Mouse (Mus musculus) spleen, adult 2 months (tissue): ENCODE data around the gene Atraid.

ENCODE experiments used
- CTCF ChIP-seq: fragments of 200-500 bp; IDR thresholded peaks from 2 replicates; pipeline ENCODE4 v1.5.1; 2011; ENCODE audit warnings: mild to moderate bottlenecking, inconsistent platforms; ENCODE audit not compliant: insufficient read depth, insufficient read length, insufficient replicate concordance; ENCODE audit errors: extremely low read depth
- POLR2A ChIP-seq: fragments of 200-500 bp; IDR thresholded peaks from 2 replicates; pipeline ENCODE4 v1.6.1; 2011; ENCODE audit warnings: low read depth, low read length, inconsistent platforms

DNA sequence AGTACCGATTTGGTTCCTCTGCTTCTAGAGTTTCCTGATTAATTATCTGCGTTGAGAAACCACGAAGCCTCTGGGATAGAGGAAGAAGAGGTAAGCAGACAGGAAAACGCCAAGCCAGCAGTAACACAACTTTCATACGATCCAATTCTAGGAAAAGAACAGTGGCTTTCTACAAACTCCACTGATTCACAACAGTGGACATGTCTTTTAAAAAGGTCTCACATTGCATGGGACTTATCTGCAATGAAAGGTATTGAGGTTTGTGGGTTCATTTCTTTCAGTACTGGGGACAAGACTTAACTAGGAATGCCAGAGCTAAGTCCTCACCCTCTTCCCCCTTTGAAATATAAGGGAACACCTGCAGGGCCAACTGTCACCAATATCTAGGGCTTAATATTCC is 1.0 kb upstream of the Atraid start:
- no peak for TF ChIP-seq CTCF
- TF ChIP-seq POLR2A: no peak
